Mouse (Mus musculus): ENCODE measurements around the gene Sh3gl3. TPM values are rescaled to one million over a fixed set of nuclear protein-coding genes. Genes with fewer than 3 reads are reported as not detected.

Sh3gl3 gene
- polyA plus RNA-seq, 1 experiment = 0.13 TPM

GRCm38 (mm10) chr7:82339214-82339613 is 165.6 kb downstream of the Sh3gl3 start:
- TF ChIP-seq CTCF (IDR thresholded peaks at IDR 0.05; ENCODE audit: borderline replicate concordance, control insufficient read depth, extremely low read depth, insufficient read depth, low read length, poor library complexity) = no peak
- no peak for TF ChIP-seq POLR2A (IDR thresholded peaks at IDR 0.05; ENCODE audit: control insufficient read depth, extremely low read depth, insufficient read depth, low read length, poor library complexity)
- Histone ChIP-seq H3K27ac (ENCODE audit: control insufficient read depth, insufficient read depth, low read length) (no peak overlapping the region), H3K4me1 (replicated peaks; ENCODE audit: control insufficient read depth, insufficient read depth, low read length) (no peaks in the 10 kb centered on the region), H3K27me3 (ENCODE audit: control insufficient read depth, insufficient read depth, low read length) (peaks cover 8% of the 10 kb centered on the region; the same call in 1 of the 2 replicates), H3K36me3 (ENCODE audit: control insufficient read depth, insufficient read depth, low read length) (no peaks in the 10 kb centered on the region), H3K4me3 (ENCODE audit: control insufficient read depth, insufficient read depth, low read length) (no peak overlapping the region)
- WGBS = 31% methylated on average over 3 of the region's 3 CpGs
- no peak for DNase-seq

- Histone ChIP-seq H3K27ac (ENCODE audit: control insufficient read depth, insufficient read depth, low read length) (no peak overlapping the region), H3K36me3 (ENCODE audit: control insufficient read depth, insufficient read depth, low read length) (no peaks in the 10 kb centered on the region), H3K27me3 (ENCODE audit: control insufficient read depth, insufficient read depth, low read length) (no peaks in the 10 kb centered on the region), H3K4me1 (replicated peaks; ENCODE audit: control insufficient read depth, insufficient read depth, low read length) (no peaks in the 10 kb centered on the region), H3K4me3 (ENCODE audit: control insufficient read depth, insufficient read depth, low read length) (no peak overlapping the region)
- WGBS = 26% methylated on average over 8 of the region's 8 CpGs
- TF ChIP-seq POLR2A (IDR thresholded peaks at IDR 0.05; ENCODE audit: control insufficient read depth, extremely low read depth, insufficient read depth, low read length, poor library complexity) (no peak), CTCF (IDR thresholded peaks at IDR 0.05; ENCODE audit: borderline replicate concordance, control insufficient read depth, extremely low read depth, insufficient read depth, low read length, poor library complexity) (no peak)
- no peak for DNase-seq
These were observed 167.8 kb downstream of the Sh3gl3 start for GRCm38 (mm10) chr7:82341476-82341875.

- TF ChIP-seq POLR2A (IDR thresholded peaks at IDR 0.05; ENCODE audit: control insufficient read depth, extremely low read depth, insufficient read depth, low read length, poor library complexity) = no peak
- TF ChIP-seq CTCF (IDR thresholded peaks at IDR 0.05; ENCODE audit: borderline replicate concordance, control insufficient read depth, extremely low read depth, insufficient read depth, low read length, poor library complexity) = no peak
- no peaks in the 10 kb centered on the region for H3K4me1 ChIP-seq (replicated peaks; ENCODE audit: control insufficient read depth, insufficient read depth, low read length)
- WGBS = 92% methylated on average over 2 of the region's 2 CpGs
- H3K4me3 ChIP-seq (ENCODE audit: control insufficient read depth, insufficient read depth, low read length) = no peak overlapping the region
- no peaks in the 10 kb centered on the region for H3K27me3 ChIP-seq (ENCODE audit: control insufficient read depth, insufficient read depth, low read length)
- H3K27ac ChIP-seq (ENCODE audit: control insufficient read depth, insufficient read depth, low read length) = no peak overlapping the region
- H3K36me3 ChIP-seq (ENCODE audit: control insufficient read depth, insufficient read depth, low read length) = no peaks in the 10 kb centered on the region
- DNase-seq = no peak
These were observed 173.1 kb downstream of the Sh3gl3 start for GRCm38 (mm10) chr7:82346706-82347105.

- H3K27me3 ChIP-seq (ENCODE audit: control insufficient read depth, insufficient read depth, low read length) = no peaks in the 10 kb centered on the region
- whole genome bisulfite sequencing = 93% methylated on average over 7 of the region's 7 CpGs
- no peak overlapping the region for H3K4me3 ChIP-seq (ENCODE audit: control insufficient read depth, insufficient read depth, low read length)
- DNase-seq = no peak
- no peaks in the 10 kb centered on the region for H3K36me3 ChIP-seq (ENCODE audit: control insufficient read depth, insufficient read depth, low read length)
- no peak overlapping the region for H3K27ac ChIP-seq (ENCODE audit: control insufficient read depth, insufficient read depth, low read length)
- H3K4me1 ChIP-seq (replicated peaks; ENCODE audit: control insufficient read depth, insufficient read depth, low read length) = no peaks in the 10 kb centered on the region
- no peak for TF ChIP-seq CTCF (IDR thresholded peaks at IDR 0.05; ENCODE audit: borderline replicate concordance, control insufficient read depth, extremely low read depth, insufficient read depth, low read length, poor library complexity)
- no peak for TF ChIP-seq POLR2A (IDR thresholded peaks at IDR 0.05; ENCODE audit: control insufficient read depth, extremely low read depth, insufficient read depth, low read length, poor library complexity)
These were observed 176.2 kb downstream of the Sh3gl3 start for GRCm38 (mm10) chr7:82349796-82350195.

- no peak overlapping the region for H3K4me3 ChIP-seq (ENCODE audit: control insufficient read depth, insufficient read depth, low read length)
- no peaks in the 10 kb centered on the region for H3K27me3 ChIP-seq (ENCODE audit: control insufficient read depth, insufficient read depth, low read length)
- H3K4me1 ChIP-seq (replicated peaks; ENCODE audit: control insufficient read depth, insufficient read depth, low read length) = no peaks in the 10 kb centered on the region
- 94% methylated on average over 3 of the region's 3 CpGs for WGBS
- H3K36me3 ChIP-seq (ENCODE audit: control insufficient read depth, insufficient read depth, low read length) = no peaks in the 10 kb centered on the region
- DNase-seq = no peak
- TF ChIP-seq CTCF (IDR thresholded peaks at IDR 0.05; ENCODE audit: borderline replicate concordance, control insufficient read depth, extremely low read depth, insufficient read depth, low read length, poor library complexity) (no peak), POLR2A (IDR thresholded peaks at IDR 0.05; ENCODE audit: control insufficient read depth, extremely low read depth, insufficient read depth, low read length, poor library complexity) (no peak)
- no peak overlapping the region for H3K27ac ChIP-seq (ENCODE audit: control insufficient read depth, insufficient read depth, low read length)
These were observed 176.8 kb downstream of the Sh3gl3 start for GRCm38 (mm10) chr7:82350421-82350820.

Other genes with a start within 250 kb of the Sh3gl3 start
- gene Hdgfl3, start 239.4 kb upstream of the Sh3gl3 start, polyA plus RNA-seq (2012; rRNA removed) = 5.1 TPM in 2 replicates
- gene Bnc1, start 181.5 kb upstream of the Sh3gl3 start, polyA plus RNA-seq (2012; rRNA removed) = 1.1 and 1.5 TPM in 2 replicates
- 0.51 and 0.60 TPM in 2 replicates for gene Adamtsl3, start 161.9 kb downstream of the Sh3gl3 start, polyA plus RNA-seq (2012; rRNA removed)

All from thymus, adult 2 months (tissue).